Mouse (Mus musculus) limb, embryonic 12.5 days (tissue): Measurements from ENCODE around the gene Hsdl2. TPM values are rescaled to one million over a fixed set of nuclear protein-coding genes. Genes with fewer than 3 reads are reported as not detected.

Source experiments
- ATAC-seq: fragments of 200-750 bp; cut with Nextera tagmentation; 2 replicates; pipeline ENCODE4 v1.8.0; 2017; ENCODE audit warnings: low read depth, moderate TSS enrichment; ENCODE audit not compliant: insufficient number of reproducible peaks, insufficient read depth, low FRiP score, low TSS enrichment
- H3K27ac ChIP-seq: fragments of 300-500 bp; sonication (generic); 2 replicates; pipeline ENCODE4 v1.5.1; 2016; ENCODE audit warnings: mild to moderate bottlenecking, moderate library complexity
- H3K27me3 ChIP-seq: fragments of 300-500 bp; sonication (generic); 2 replicates; pipeline ENCODE4 v1.6.1; 2016; ENCODE audit warnings: mild to moderate bottlenecking, moderate library complexity
- H3K36me3 ChIP-seq: fragments of 300-500 bp; sonication (generic); 2 replicates; pipeline ENCODE4 v1.6.1; 2016; ENCODE audit warnings: mild to moderate bottlenecking, moderate library complexity
- H3K4me1 ChIP-seq: fragments of 300-500 bp; sonication (generic); replicated peaks from 2 replicates; pipeline ENCODE4 v1.6.1; 2016
- H3K4me2 ChIP-seq: fragments of 300-500 bp; sonication (generic); 2 replicates; pipeline ENCODE4 v1.6.1; 2016; ENCODE audit warnings: mild to moderate bottlenecking, moderate library complexity
- H3K4me3 ChIP-seq: fragments of 300-500 bp; sonication (generic); replicated peaks from 2 replicates; pipeline ENCODE4 v1.5.1; 2016; ENCODE audit warnings: mild to moderate bottlenecking
- H3K9ac ChIP-seq: fragments of 300-500 bp; sonication (generic); replicated peaks from 2 replicates; pipeline ENCODE4 v1.6.1; 2016; ENCODE audit warnings: mild to moderate bottlenecking, moderate library complexity
- H3K9me3 ChIP-seq: fragments of 300-500 bp; sonication (generic); 2 replicates; pipeline ENCODE4 v1.6.1; 2016; ENCODE audit warnings: mild to moderate bottlenecking, moderate library complexity
- WGBS: fragments of 180-500 bp; shearing (Covaris S2); methylation state at CpG from one replicate; pipeline ENCODE4 v1.1.7; 2016; 5-methylcytosine and 5-hydroxymethylcytosine counted together
- polyA plus RNA-seq: library from polyadenylated mRNA; unstranded; fragments of >200 nt; fragmentation: Nextera tagmentation; extraction: Ambion mirVana; gene quantifications from 2 replicates; pipeline ENCODE4 v1.2.1, GENCODE M21; 2016

The Hsdl2 gene
- polyA plus RNA-seq, 1 experiment from 2014 or later: 23.2 TPM

DNA sequence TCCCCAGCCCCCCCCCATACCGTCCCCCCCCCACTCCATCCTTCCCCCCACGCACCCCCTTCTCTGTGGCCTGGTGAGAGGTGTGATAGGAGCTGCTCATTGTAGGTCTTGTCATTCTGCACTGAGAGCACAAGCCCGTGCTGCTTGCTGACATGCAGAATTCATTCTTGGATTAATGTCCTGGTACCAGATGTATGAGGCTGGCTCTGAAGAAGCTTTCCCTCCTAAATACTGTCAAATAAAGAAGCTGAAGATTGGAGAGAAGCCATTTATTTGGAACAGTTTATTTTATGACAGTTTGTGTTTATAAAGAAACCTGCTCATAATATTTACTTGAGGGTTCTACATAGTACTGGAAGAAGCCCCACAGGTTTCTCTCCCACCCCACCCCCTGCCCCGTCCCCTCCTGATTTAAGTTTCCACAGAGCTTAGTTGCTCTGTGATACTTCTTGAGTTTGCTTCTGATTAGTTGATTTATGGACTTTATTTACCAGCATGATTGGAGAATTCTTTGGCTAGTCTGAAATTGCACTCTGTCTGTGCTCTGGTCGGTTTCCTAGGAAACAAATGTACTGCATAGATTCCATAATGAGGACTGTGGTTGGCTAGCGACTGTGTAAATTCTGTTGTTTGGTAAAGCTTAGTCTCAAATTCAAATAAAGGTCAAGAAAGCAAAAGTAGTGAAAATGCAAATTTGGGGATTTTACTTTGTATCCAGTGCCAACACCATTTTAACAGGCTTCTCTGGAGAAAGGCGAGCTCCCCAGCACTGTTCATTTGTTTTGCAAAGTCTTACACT lies 47.9 kb downstream of the Hsdl2 start:
- Histone ChIP-seq H3K4me3 (no peak overlapping the region), H3K4me2 (0 out of 2 replicates have a peak overlapping the region, but pooled peaks have one; percentile 5), H3K27me3 (no peaks in the 10 kb centered on the region), H3K4me1 (peaks cover 15% of the 10 kb centered on the region), H3K9me3 (no peaks in the 10 kb centered on the region), H3K9ac (no peak overlapping the region), H3K36me3 (no peaks in the 10 kb centered on the region), H3K27ac (no peak overlapping the region)
- WGBS: 23% methylated on average over 7 of the region's 7 CpGs
- ATAC-seq: no peak

DNA sequence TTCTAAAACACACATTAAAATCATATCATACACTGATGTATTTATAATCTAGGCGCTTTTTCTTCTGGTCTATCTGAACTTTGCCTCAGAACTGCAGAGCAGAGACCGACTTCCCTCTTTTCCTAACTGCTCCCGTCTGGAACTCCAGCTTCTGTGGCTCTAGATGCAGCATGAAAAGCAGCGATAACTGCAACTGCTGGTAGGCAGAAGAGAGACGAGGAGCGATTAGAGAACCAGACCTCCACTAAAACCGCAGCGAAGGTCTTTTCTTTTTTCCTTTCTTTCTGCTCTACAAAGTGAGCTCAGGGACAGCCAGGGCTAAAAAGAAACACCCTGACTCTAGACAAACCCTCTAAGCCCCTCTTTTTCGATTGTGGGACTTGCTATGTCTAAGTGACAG lies 48.8 kb downstream of the Hsdl2 start:
- Histone ChIP-seq H3K4me2 (no peak overlapping the region), H3K36me3 (no peaks in the 10 kb centered on the region), H3K27me3 (no peaks in the 10 kb centered on the region), H3K4me1 (peaks cover 15% of the 10 kb centered on the region), H3K9ac (no peak overlapping the region), H3K27ac (no peak overlapping the region), H3K9me3 (no peaks in the 10 kb centered on the region), H3K4me3 (no peak overlapping the region)
- WGBS: 59% methylated on average over 9 of the region's 9 CpGs
- no peak for ATAC-seq

DNA sequence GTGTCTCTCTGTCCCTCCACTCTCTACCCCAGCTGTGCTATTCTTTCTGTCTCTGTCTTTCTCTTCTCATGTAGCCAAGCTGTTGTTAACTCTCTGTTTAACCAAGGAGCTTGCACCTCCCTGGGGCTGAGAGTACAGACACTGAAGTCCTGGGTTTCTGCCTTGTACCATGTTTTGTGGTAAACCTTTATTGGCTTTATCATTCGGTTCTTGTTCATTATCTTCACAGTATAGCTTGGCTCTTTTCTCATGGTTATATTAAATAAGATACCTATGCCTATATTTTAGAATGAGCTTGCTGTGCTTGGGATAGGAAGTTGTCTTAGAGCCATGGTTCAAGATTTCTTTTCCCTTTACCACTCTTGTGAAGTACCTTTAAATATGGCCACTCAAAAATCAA lies 53.2 kb downstream of the Hsdl2 start:
- H3K9ac ChIP-seq: no peak overlapping the region
- WGBS: 84% methylated on average over 1 of the region's 1 CpGs
- no peaks in the 10 kb centered on the region for H3K36me3 ChIP-seq
- no peak overlapping the region for H3K4me2 ChIP-seq
- no peak overlapping the region for H3K27ac ChIP-seq
- no peaks in the 10 kb centered on the region for H3K27me3 ChIP-seq
- ATAC-seq: no peak
- H3K4me1 ChIP-seq: peaks cover 3% of the 10 kb centered on the region
- H3K4me3 ChIP-seq: no peak overlapping the region
- H3K9me3 ChIP-seq: no peaks in the 10 kb centered on the region

DNA sequence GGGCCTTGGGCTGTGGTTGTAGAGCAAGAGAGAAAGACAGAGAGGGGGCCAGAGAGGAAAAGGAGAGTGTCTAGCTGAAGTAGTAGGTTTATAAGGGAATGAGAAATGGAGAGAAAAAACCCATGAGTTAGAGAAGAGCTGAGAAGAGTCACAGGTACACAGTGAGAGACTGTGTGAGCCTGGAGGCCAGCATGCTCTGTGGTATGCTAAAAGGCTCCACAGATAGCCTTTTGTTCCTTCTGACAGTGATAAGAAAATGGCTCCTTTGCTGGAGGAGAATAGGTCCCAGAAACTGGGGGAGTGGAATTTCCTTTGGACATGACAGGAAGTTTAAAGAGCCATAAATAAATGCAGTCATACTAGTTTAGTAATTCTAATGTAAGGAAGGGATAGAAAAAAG lies 57.8 kb downstream of the Hsdl2 start:
- H3K4me3 ChIP-seq: no peak overlapping the region
- H3K4me1 ChIP-seq: peaks cover 13% of the 10 kb centered on the region
- H3K36me3 ChIP-seq: no peaks in the 10 kb centered on the region
- H3K9ac ChIP-seq: no peak overlapping the region
- H3K27ac ChIP-seq: no peak overlapping the region
- H3K9me3 ChIP-seq: no peaks in the 10 kb centered on the region
- H3K4me2 ChIP-seq: no peak overlapping the region
- no peak for ATAC-seq
- no peaks in the 10 kb centered on the region for H3K27me3 ChIP-seq

DNA sequence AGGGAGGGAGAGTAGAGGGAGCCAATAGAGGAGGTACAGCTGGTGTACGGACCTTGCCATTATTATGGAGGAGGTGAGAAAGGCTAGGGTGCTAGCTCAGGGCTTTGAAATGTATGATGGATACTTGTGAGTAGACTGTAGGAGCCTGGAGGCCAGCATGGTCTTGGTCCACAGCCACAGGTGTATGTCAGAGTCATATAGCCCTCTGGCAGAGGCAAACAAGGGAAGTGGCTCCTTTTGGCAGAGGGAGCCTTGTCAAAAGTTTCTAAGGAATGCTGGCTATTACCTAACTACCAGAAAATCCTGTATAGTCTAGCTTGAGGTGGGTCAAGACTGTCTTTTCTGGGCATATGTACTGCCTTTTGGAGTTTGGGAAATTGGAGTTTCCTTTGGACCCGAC lies 59.4 kb downstream of the Hsdl2 start:
- H3K4me1 ChIP-seq: peaks cover 16% of the 10 kb centered on the region
- H3K4me2 ChIP-seq: no peak overlapping the region
- H3K27me3 ChIP-seq: no peaks in the 10 kb centered on the region
- no peaks in the 10 kb centered on the region for H3K36me3 ChIP-seq
- 78% methylated on average over 2 of the region's 2 CpGs for WGBS
- H3K9me3 ChIP-seq: no peaks in the 10 kb centered on the region
- ATAC-seq: no peak
- no peak overlapping the region for H3K9ac ChIP-seq
- no peak overlapping the region for H3K4me3 ChIP-seq
- H3K27ac ChIP-seq: no peak overlapping the region

DNA sequence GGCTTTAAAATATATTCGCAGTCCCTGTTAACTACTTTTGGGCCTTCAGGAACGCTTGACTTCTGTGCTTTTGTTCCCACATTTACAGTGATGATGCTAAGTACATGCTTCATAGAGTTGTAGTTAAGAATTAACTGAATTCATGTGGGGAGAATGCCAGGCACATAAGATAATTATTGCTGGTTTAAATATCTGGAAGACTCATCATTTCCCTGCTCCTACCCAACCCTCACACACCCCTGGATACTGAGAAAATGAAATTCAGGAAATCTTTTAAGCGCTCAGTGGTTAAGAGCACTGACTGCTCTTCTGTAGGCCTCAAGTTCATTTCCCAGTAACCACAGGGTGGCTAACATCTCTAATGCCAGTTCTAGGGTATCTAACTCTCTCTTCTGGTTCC lies 60.7 kb downstream of the Hsdl2 start:
- Histone ChIP-seq H3K9ac (no peak overlapping the region), H3K36me3 (no peaks in the 10 kb centered on the region), H3K4me2 (no peak overlapping the region), H3K27me3 (no peaks in the 10 kb centered on the region), H3K9me3 (no peaks in the 10 kb centered on the region), H3K4me1 (peaks cover 16% of the 10 kb centered on the region), H3K4me3 (no peak overlapping the region), H3K27ac (no peak overlapping the region)
- 74% methylated on average over 3 of the region's 3 CpGs for WGBS
- ATAC-seq: no peak

DNA sequence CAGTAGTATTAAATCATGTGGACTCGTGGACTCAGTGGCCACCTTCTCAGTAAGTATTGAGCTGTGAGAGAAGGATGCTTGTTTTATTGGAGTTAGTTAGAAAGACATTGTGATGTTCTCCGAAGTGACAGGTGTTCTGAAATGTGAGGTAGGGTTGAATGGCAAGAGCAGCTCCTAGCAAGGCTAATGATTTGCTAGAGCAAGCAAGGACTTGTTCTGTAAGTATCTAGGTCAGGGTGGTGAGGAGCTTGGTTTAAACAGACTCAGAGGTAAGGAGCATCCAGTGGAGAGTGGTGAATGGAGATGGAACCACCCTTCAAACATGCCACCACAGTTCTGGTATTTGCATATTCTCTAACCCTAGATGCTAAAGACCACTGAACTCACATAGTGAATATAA lies 61.3 kb downstream of the Hsdl2 start:
- WGBS: 83% methylated on average over 2 of the region's 2 CpGs
- ATAC-seq: no peak
- no peak overlapping the region for H3K4me3 ChIP-seq
- no peaks in the 10 kb centered on the region for H3K36me3 ChIP-seq
- H3K9me3 ChIP-seq: no peaks in the 10 kb centered on the region
- H3K27ac ChIP-seq: no peak overlapping the region
- no peak overlapping the region for H3K4me2 ChIP-seq
- H3K9ac ChIP-seq: no peak overlapping the region
- no peaks in the 10 kb centered on the region for H3K27me3 ChIP-seq
- peaks cover 16% of the 10 kb centered on the region for H3K4me1 ChIP-seq

DNA sequence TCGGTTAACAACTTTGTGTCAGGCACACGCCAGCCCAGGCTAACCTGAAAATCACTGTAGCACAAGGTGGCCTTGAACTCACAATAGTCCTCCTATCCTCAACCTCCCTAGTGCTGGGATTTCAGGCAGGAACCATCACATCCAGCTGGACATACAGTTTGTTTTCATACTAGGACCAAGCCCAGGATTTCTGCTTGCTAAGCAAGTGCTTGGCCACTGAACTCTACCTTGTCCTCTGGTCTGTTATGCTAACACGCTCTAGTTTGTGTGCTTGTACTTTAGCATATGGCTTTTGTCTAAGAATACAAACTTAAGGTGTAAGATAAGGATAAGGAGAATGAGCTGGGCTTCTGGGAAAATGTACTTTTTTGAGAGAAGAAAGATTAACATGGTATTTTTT lies 63.1 kb downstream of the Hsdl2 start:
- H3K4me1 ChIP-seq: peaks cover 16% of the 10 kb centered on the region
- no peaks in the 10 kb centered on the region for H3K36me3 ChIP-seq
- H3K4me3 ChIP-seq: no peak overlapping the region
- H3K9me3 ChIP-seq: no peaks in the 10 kb centered on the region
- H3K27ac ChIP-seq: no peak overlapping the region
- WGBS: 85% methylated on average over 3 of the region's 3 CpGs
- ATAC-seq: no peak
- H3K9ac ChIP-seq: no peak overlapping the region
- H3K4me2 ChIP-seq: no peak overlapping the region
- H3K27me3 ChIP-seq: no peaks in the 10 kb centered on the region

DNA sequence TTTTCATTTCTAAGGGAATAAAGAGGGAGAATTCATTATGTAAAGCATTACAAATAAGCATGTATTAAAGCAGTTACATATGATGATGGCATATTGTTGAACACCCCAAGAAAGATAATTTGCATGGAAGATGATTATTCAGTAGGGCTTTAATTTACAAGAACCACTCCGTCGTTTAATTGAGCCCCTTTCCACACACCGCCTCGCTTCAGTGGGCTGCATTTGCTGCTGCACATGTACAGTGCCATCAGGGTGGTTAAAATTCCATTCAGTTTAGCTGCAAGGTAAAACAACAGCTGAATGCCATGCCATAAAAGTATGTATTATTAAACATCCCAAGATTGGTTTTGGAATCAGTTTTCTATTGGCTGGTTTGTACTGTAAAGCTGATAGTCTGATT lies 63.6 kb downstream of the Hsdl2 start:
- H3K36me3 ChIP-seq: no peaks in the 10 kb centered on the region
- H3K9ac ChIP-seq: no peak overlapping the region
- 73% methylated on average over 4 of the region's 4 CpGs for WGBS
- ATAC-seq: no peak
- H3K9me3 ChIP-seq: no peaks in the 10 kb centered on the region
- no peaks in the 10 kb centered on the region for H3K27me3 ChIP-seq
- H3K27ac ChIP-seq: no peak overlapping the region
- no peak overlapping the region for H3K4me2 ChIP-seq
- peaks cover 16% of the 10 kb centered on the region for H3K4me1 ChIP-seq
- no peak overlapping the region for H3K4me3 ChIP-seq

DNA sequence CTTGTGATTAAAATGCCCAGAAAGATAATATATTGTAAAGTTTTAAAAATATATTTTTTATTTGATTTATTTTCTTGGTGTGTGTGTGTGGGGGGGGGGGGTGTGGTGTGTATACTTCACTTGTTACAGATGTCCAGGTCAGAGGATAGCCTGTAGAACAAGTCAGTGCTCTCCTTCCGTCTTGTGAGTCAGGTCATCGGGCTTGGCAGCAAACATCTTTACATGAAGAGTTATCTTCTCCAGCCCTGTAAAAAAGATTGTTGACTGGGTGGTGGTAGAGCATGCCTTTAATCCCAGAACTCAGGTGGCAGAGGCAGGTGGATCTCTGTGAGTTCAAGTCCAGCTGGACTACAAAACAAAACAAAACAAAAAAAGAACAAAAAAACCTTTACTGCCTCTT lies 64.2 kb downstream of the Hsdl2 start:
- no peak for ATAC-seq
- no peaks in the 10 kb centered on the region for H3K9me3 ChIP-seq
- H3K4me2 ChIP-seq: no peak overlapping the region
- H3K36me3 ChIP-seq: no peaks in the 10 kb centered on the region
- H3K4me3 ChIP-seq: no peak overlapping the region
- no peak overlapping the region for H3K9ac ChIP-seq
- peaks cover 16% of the 10 kb centered on the region for H3K4me1 ChIP-seq
- H3K27ac ChIP-seq: no peak overlapping the region
- H3K27me3 ChIP-seq: no peaks in the 10 kb centered on the region
- 94% methylated on average over 2 of the region's 2 CpGs for WGBS

DNA sequence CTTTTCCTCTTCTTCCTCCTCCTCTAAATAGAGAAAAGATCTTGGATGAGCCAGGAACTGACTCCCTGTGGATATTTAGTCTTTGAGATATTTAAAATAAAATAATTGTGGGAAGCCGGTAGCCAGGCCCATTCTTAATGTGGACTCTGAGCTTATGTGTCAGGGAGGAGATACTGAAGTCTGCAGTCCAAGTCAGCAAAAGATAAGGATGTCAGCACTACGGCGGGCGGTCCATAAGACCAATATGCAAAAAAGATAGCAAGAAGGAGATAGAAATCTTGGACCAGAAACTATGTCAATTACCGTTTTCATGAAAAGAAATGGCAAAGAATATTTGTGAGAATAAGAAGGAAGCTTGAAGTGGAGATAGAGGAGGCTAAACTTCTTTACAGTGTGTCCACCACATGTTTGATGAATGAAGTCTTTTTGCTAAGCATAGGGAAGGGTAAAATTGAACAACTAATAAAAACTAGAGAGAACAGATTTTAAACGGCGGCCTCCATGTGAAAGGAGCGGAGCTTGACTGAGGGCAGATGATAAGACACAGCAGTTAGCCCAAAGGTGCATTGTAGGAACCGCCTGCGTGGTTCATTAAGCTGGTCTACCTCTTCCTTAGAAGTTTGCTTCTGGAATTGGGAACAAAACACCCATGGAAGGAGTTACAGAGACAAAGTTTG lies 64.8 kb downstream of the Hsdl2 start:
- Histone ChIP-seq H3K4me2 (no peak overlapping the region), H3K4me3 (no peak overlapping the region), H3K4me1 (peaks cover 16% of the 10 kb centered on the region), H3K9me3 (no peaks in the 10 kb centered on the region), H3K27me3 (no peaks in the 10 kb centered on the region), H3K27ac (no peak overlapping the region), H3K36me3 (no peaks in the 10 kb centered on the region), H3K9ac (no peak overlapping the region)
- no peak for ATAC-seq
- 91% methylated on average over 10 of the region's 10 CpGs for WGBS

DNA sequence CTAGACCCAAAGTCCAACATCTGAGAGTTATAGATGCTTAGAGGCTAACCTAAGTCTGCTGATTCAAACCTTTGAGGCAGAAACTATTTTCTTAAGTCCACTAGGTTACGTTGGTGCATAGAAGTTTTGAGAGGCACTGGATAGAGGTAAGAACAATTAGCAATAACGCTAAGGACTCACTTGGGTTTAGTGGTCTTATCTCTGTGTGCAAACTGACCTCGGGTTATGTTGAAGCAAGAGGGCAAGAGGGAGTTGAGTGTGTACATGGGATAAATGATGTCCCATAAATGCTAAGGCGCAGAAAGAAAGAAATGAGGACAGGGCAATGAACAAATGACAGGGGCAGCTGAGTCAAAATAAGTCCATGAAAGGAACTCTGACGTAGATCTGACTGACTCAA lies 67.8 kb downstream of the Hsdl2 start:
- 85% methylated on average over 5 of the region's 5 CpGs for WGBS

More for the DNA sequence above, 67.8 kb downstream of the Hsdl2 start:
- Histone ChIP-seq H3K9me3 (no peaks in the 10 kb centered on the region), H3K36me3 (no peaks in the 10 kb centered on the region), H3K9ac (no peak overlapping the region), H3K4me1 (peaks cover 3% of the 10 kb centered on the region), H3K4me3 (no peak overlapping the region), H3K27me3 (no peaks in the 10 kb centered on the region), H3K4me2 (no peak overlapping the region), H3K27ac (no peak overlapping the region)
- ATAC-seq: no peak
